Mouse (Mus musculus) kidney, adult 2 months (tissue): ENCODE results near the gene Kmt5c. TPM values are rescaled to one million over a fixed set of nuclear protein-coding genes. Genes with fewer than 3 reads are reported as not detected.

Experiments
- DNase-seq: peaks from one replicate; pipeline ENCODE4 v3.0.0; 2021
- H3K27ac ChIP-seq: fragments of 200-500 bp; 2 replicates; pipeline ENCODE4 v1.5.1; 2012; ENCODE audit warnings: low read depth, low read length, control low read depth, inconsistent platforms; ENCODE audit not compliant: insufficient read depth
- H3K27me3 ChIP-seq: fragments of 200-500 bp; replicated peaks from 2 replicates; pipeline ENCODE4 v1.6.1; 2012; ENCODE audit warnings: mild to moderate bottlenecking, moderate library complexity, low read length, inconsistent platforms; ENCODE audit not compliant: control insufficient read depth, insufficient read depth
- H3K36me3 ChIP-seq: fragments of 200-500 bp; 2 replicates; pipeline ENCODE4 v1.6.1; 2012; ENCODE audit warnings: mild to moderate bottlenecking, moderate library complexity, low read length, inconsistent platforms; ENCODE audit not compliant: control insufficient read depth, insufficient read depth
- H3K4me1 ChIP-seq: fragments of 200-500 bp; 2 replicates; pipeline ENCODE4 v1.6.1; 2011; ENCODE audit warnings: low read length; ENCODE audit not compliant: control insufficient read depth, insufficient read depth
- H3K4me3 ChIP-seq: fragments of 200-500 bp; 2 replicates; pipeline ENCODE4 v1.5.1; 2011; ENCODE audit warnings: mild to moderate bottlenecking, low read depth, low read length, control low read depth; ENCODE audit not compliant: insufficient read depth
- CTCF ChIP-seq: fragments of 200-500 bp; conservative IDR thresholded peaks from 2 replicates; pipeline ENCODE4 v1.5.1; 2011; ENCODE audit warnings: low read depth, mild to moderate bottlenecking, control low read depth, low read length, moderate library complexity, mixed read lengths; ENCODE audit not compliant: insufficient read depth, insufficient read length
- POLR2A ChIP-seq: fragments of 200-500 bp; IDR thresholded peaks from one replicate; pipeline ENCODE4 v1.6.1; 2011; ENCODE audit warnings: low read depth, low read length, control low read depth
- WGBS: fragments of 180-500 bp; shearing (Covaris S2); methylation state at CpG from one replicate; pipeline ENCODE4 v1.1.7; 2018; 5-methylcytosine and 5-hydroxymethylcytosine counted together
- polyA plus RNA-seq: library from polyadenylated mRNA; depleted of rRNA; stranded (reverse); fragments of >200 nt; gene quantifications from 2 replicates; pipeline ENCODE4 v1.2.3, GENCODE M21; 2012

The Kmt5c gene
- polyA plus RNA-seq, 1 experiment = 83.2 TPM

DNA sequence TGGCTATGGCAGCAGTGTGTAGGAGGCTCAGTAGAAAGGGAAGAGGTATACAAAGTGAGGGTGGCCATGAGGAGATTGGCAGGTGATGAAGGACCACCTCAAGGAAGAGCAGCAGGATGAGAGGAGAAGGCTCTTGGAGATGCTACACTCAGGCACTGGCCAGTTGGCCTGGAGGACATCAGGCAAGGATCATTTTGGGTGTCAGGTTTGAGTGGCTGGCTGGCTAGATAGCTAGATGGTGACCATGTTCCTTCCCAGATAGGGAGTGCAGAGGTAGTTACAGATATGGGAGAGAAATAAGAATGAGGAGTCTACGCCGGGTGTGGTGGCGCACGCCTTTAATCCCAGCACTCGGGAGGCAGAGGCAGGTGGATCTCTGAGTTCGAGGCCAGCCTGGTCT is 5.0 kb downstream of the Kmt5c start:
- Histone ChIP-seq H3K27me3 (no peaks in the 10 kb centered on the region), H3K4me1 (peaks cover 3% of the 10 kb centered on the region; the same call in 1 of the 2 replicates), H3K36me3 (no peaks in the 10 kb centered on the region; the same call in 1 of the 2 replicates), H3K27ac (no peak overlapping the region), H3K4me3 (no peak overlapping the region)
- TF ChIP-seq CTCF (no peak), POLR2A (no peak)
- no peak for DNase-seq
- 96% methylated on average over 6 of the region's 6 CpGs for WGBS

DNA sequence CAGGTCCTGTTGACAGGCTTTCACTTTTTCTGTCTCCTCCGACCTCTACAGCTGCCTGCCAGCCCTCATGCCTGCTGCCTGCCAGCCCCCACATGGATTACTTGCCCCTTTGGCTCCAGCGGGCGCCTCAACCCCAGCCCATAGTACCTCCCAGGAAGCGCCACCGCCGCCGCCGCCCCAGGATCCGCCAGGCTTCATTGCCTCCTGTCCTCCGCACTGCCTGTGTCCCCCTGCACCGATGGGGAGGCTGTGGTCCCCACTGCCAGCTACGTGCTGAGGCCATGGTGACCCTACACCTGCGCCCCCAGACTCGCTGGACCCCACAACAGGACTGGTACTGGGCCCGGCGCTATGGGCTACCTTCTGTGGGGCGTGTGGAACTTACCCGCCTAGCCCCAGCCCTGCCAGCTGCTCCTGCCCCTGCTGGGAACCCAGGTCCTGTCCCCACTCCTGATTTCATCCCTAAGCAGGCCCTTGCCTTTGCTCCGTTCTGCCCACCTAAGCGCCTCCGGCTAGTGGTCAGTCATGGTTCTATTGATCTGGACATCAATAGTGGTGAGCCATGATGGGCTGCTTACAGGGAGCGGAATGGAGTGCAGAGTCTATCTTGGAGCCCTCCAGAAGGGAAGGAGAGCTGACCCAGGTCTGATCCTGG is 6.5 kb downstream of the Kmt5c start:
- TF ChIP-seq POLR2A = no peak
- no peak for TF ChIP-seq CTCF
- Histone ChIP-seq H3K27me3 (no peaks in the 10 kb centered on the region), H3K4me3 (no peak overlapping the region), H3K4me1 (peaks cover under 1% of the 10 kb centered on the region; the same call in 1 of the 2 replicates), H3K27ac (no peak overlapping the region), H3K36me3 (no peaks in the 10 kb centered on the region; the same call in 1 of the 2 replicates)
- no peak for DNase-seq
- WGBS = 90% methylated on average over 22 of the region's 22 CpGs

DNA sequence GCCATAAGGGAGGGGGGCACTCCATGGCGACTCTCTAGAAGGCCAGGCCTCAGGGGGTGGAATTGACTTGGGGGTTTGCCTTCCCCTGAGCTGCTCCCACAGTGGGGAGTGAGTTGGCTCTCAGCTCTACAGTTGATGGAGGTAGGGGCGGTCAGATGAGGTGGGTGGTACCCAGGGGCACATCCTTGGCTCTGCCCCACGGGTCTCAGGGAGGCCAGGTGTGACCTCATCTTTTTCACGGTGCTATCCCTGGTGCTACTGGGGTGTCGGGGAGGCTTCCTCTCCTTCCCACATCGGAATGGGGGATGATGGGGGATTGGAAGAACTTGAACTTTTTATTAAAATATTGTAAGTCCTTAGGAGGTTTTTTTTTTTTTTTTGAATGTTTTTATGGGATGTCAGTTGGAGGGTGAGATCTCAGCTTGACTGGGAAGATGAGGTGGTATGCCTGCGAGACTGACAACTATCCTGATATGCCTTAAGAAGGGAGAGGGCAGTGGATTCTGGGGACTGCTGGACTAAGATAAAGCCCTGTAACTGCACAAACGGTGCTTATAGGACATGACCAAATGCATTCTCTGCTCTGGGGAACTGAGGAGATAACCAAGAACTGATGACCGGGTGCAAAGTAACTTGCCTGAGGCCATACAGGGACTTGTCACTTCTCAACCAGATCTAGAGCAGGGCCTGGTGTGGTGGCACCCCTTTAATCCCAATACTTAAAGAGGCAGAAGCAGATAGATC is 7.4 kb downstream of the Kmt5c start:
- no peak for DNase-seq
- no peak overlapping the region for H3K27ac ChIP-seq
- 79% methylated on average over 9 of the region's 9 CpGs for WGBS
- H3K4me3 ChIP-seq = no peak overlapping the region
- no peaks in the 10 kb centered on the region; the same call in 1 of the 2 replicates for H3K36me3 ChIP-seq
- H3K27me3 ChIP-seq = no peaks in the 10 kb centered on the region
- TF ChIP-seq CTCF (no peak), POLR2A (no peak)
- H3K4me1 ChIP-seq = peaks cover 5% of the 10 kb centered on the region; the same call in 1 of the 2 replicates

DNA sequence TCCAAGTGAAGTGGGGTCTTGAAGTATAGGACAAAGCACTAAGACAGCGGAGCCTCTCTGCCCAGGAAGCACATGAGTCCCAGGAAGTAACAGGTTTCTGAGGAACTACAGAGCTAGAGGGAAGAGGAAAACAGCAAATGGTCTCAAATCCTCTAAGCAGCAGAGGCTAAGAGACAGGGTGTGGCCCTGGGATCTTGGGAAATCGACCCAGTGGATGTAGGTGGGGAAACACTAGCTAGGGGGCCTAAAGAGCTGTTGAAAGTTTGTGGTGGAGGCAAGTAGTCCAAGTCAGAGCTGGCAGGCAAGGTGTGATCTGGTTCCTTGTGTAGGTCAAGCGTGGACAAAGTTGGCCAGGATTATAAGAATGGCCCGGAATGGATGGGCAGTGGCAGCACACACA is 8.4 kb downstream of the Kmt5c start:
- TF ChIP-seq CTCF = no peak
- TF ChIP-seq POLR2A = no peak
- no peaks in the 10 kb centered on the region for H3K27me3 ChIP-seq
- no peaks in the 10 kb centered on the region for H3K36me3 ChIP-seq
- 73% methylated on average over 4 of the region's 4 CpGs for WGBS
- H3K27ac ChIP-seq = no peak overlapping the region
- H3K4me3 ChIP-seq = no peak overlapping the region
- no peak for DNase-seq
- H3K4me1 ChIP-seq = peaks cover 5% of the 10 kb centered on the region; the same call in 1 of the 2 replicates

DNA sequence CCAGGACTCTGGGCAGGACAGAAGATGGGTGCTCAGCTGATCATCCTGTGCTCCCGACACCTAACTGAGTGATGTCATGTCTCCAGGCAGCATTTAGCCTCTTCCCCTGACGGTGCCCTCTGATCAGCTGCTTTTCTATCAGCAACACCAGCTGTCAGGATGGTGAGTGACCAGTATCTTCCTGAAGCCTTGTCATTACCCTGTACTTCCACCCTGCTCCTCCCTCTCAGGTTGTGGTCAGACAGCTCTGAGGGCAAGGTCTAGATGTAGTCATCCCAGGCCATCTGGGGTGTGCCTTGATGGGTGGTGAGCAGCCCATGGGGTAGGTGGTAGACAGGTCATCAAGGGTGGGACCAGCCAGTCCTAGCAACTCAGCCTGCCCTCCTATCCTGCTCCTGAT is 9.3 kb downstream of the Kmt5c start:
- Histone ChIP-seq H3K4me1 (peaks cover 5% of the 10 kb centered on the region; the same call in 1 of the 2 replicates), H3K27me3 (no peaks in the 10 kb centered on the region), H3K27ac (no peak overlapping the region), H3K36me3 (no peaks in the 10 kb centered on the region), H3K4me3 (no peak overlapping the region)
- 54% methylated on average over 2 of the region's 2 CpGs for WGBS
- TF ChIP-seq CTCF (no peak), POLR2A (no peak)
- DNase-seq = no peak

DNA sequence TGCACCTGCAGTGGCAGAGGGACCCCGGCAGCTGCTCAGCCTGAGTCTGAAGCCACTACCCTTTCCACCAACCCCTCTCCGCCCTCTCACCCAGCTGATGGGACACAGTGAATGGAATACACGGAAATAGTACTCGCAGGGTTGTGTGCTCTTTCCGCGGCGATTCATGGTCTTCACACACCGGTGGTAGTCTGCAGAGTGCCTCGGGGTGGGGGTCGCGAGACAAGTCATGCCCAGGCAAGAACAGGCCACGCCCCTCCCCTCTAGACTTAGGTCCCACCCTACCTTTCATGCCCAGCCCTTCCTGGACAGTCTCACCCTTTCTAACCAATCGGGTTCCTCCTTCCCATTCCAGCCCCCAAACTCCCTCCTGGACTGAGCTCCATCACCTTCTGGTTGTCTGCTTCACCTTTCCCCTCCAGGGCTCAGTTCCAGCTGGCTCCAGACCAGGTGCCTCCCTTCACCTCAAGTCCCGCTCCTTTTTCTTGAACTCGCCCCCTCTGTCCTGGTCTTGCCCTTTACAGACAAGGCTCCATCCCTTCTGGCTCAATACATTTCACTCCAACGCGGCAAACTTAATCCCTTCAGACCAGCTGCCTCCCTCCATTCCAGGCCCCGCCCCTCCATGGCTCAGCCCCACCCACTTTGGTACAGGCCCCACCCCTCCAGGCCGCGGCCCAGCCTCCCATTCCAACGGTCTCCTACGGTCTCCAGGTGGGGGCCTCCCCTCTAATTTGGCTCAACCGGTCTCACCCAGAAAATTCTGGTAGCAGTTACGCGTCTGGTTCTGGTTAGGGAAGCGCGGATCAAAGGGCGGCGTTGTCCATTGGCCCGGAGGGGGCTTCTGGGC is 12.3 kb downstream of the Kmt5c start:
- Histone ChIP-seq H3K36me3 (no peaks in the 10 kb centered on the region), H3K4me1 (peaks cover 5% of the 10 kb centered on the region; the same call in 1 of the 2 replicates), H3K27me3 (no peaks in the 10 kb centered on the region), H3K4me3 (peak overlapping the region; percentile 28), H3K27ac (no peak overlapping the region)
- WGBS = 2% methylated on average over 30 of the region's 30 CpGs
- DNase-seq = peak; percentile 58
- TF ChIP-seq CTCF (no peak), POLR2A (no peak)
